18 mouse cellular contexts compared by ENCODE assay signal in genomic region chr15:100096587-100097428, GRCm38 (mm10).
"Had no signal": no experiment of that assay in that cellular context is flagged by ENCODE, and none has a peak within 500 bp of the region (broad histone marks: within the 10 kb centered on the region; RNA-seq: fewer than 3 reads in every experiment).

No protein-coding gene starts in this region.

- ATAC-seq: liver, embryonic 12.5 days; midbrain, embryonic 13.5 days had no signal

- H3K36me3 ChIP-seq: kidney, embryonic 15.5 days; limb, embryonic 10.5 days; liver, embryonic 12.5 days; liver, embryonic 15.5 days; midbrain, embryonic 13.5 days had no signal

- H3K4me2 ChIP-seq: kidney, embryonic 15.5 days; limb, embryonic 13.5 days; liver, embryonic 12.5 days; liver, embryonic 15.5 days; midbrain, embryonic 13.5 days had no signal

- H3K9me3 ChIP-seq: limb, embryonic 10.5 days; limb, embryonic 13.5 days; liver, embryonic 12.5 days; liver, embryonic 15.5 days; megakaryocyte, embryonic 14.5 days; midbrain, embryonic 10.5 days; midbrain, embryonic 13.5 days had no signal

- DNase-seq: kidney, adult 11 months; kidney, adult 8-10 months; kidney, postnatal 10 days; kidney, postnatal 36 days; layer of hippocampus, postnatal 36 days; liver; lung, adult 2 months; lung, postnatal 14 days; thymus, adult 18-20 months; thymus, postnatal 36 days had no signal

- H3K9ac ChIP-seq: kidney, embryonic 15.5 days; limb, embryonic 13.5 days; liver, embryonic 12.5 days; liver, embryonic 15.5 days; midbrain, embryonic 13.5 days had no signal

- H3K27ac ChIP-seq: kidney, embryonic 15.5 days; limb, embryonic 10.5 days; limb, embryonic 13.5 days; liver, embryonic 12.5 days; liver, embryonic 15.5 days; midbrain, embryonic 10.5 days; midbrain, embryonic 13.5 days had no signal

- H3K27me3 ChIP-seq: kidney, embryonic 15.5 days; limb, embryonic 13.5 days; liver, embryonic 12.5 days; liver, embryonic 15.5 days; megakaryocyte, embryonic 14.5 days; midbrain, embryonic 13.5 days had no signal

- H3K4me3 ChIP-seq: kidney, embryonic 15.5 days; limb, embryonic 10.5 days; limb, embryonic 13.5 days; liver, embryonic 12.5 days; liver, embryonic 15.5 days; megakaryocyte, embryonic 14.5 days; midbrain, embryonic 10.5 days; midbrain, embryonic 13.5 days had no signal
